Mouse (Mus musculus): ENCODE measurements around the gene Rabl6. TPM values are rescaled to one million over a fixed set of nuclear protein-coding genes. Genes with fewer than 3 reads are reported as not detected.

Rabl6 gene
- polyA plus RNA-seq, 1 experiment from 2014 or later, result 71.7 TPM

GRCm38 (mm10) chr2:25621229-25622200 lies 13.2 kb upstream of the Rabl6 start, which contains the start of gene Tmem141:
Gene Tmem141 (minus strand): TSS chr2:25622005.
- H3K9me3 ChIP-seq (replicated peaks), result no peaks in the 10 kb centered on the region
- H3K4me1 ChIP-seq, result peaks cover 13% of the 10 kb centered on the region
- H3K9ac ChIP-seq, result peak within 1 kb of the TSS; percentile 67
- WGBS, result 6% methylated on average over 34 of the region's 34 CpGs
- H3K27ac ChIP-seq, result peak within 1 kb of the TSS; percentile 19; the same call in 1 of the 2 replicates
- H3K27me3 ChIP-seq, result peaks cover 16% of the 10 kb centered on the region
- H3K4me3 ChIP-seq, result peak within 1 kb of the TSS; percentile 44
- peak within 1 kb of the TSS; percentile 69 for H3K4me2 ChIP-seq
- peak; percentile 94 for ATAC-seq
- H3K36me3 ChIP-seq (ENCODE audit: poor library complexity, severe bottlenecking), result no peaks in the 10 kb centered on the region

- Histone ChIP-seq H3K4me3 (0 out of 2 replicates have a peak overlapping the region, but pooled peaks have one; percentile 44), H3K4me2 (0 out of 2 replicates have a peak overlapping the region, but pooled peaks have one; percentile 69), H3K27ac (no peak overlapping the region), H3K9me3 (replicated peaks) (no peaks in the 10 kb centered on the region), H3K9ac (no peak overlapping the region), H3K36me3 (ENCODE audit: poor library complexity, severe bottlenecking) (no peaks in the 10 kb centered on the region), H3K27me3 (peaks cover 23% of the 10 kb centered on the region), H3K4me1 (peaks cover 13% of the 10 kb centered on the region)
- no peak for ATAC-seq
- 86% methylated on average over 4 of the region's 4 CpGs for WGBS
These were observed 12.5 kb upstream of the Rabl6 start for GRCm38 (mm10) chr2:25620852-25621228.

GRCm38 (mm10) chr2:25620386-25620785 lies 12.1 kb upstream of the Rabl6 start:
- H3K9me3 ChIP-seq (replicated peaks), result no peaks in the 10 kb centered on the region
- H3K27me3 ChIP-seq, result peaks cover 27% of the 10 kb centered on the region
- H3K9ac ChIP-seq, result 0 out of 2 replicates have a peak overlapping the region, but pooled peaks have one; percentile 13
- H3K4me2 ChIP-seq, result no peak overlapping the region
- ATAC-seq, result no peak
- H3K4me1 ChIP-seq, result peaks cover 13% of the 10 kb centered on the region
- H3K36me3 ChIP-seq (ENCODE audit: poor library complexity, severe bottlenecking), result no peaks in the 10 kb centered on the region
- H3K27ac ChIP-seq, result no peak overlapping the region
- 84% methylated on average over 6 of the region's 6 CpGs for WGBS
- no peak overlapping the region for H3K4me3 ChIP-seq

GRCm38 (mm10) chr2:25617578-25617977 lies 9.3 kb upstream of the Rabl6 start, which contains the start of gene Ccdc183:
Gene Ccdc183 (minus strand): TSS chr2:25617678.
- H3K4me2 ChIP-seq, result no peak within 1 kb of the TSS
- WGBS, result 81% methylated on average over 3 of the region's 3 CpGs
- no peaks in the 10 kb centered on the region for H3K9me3 ChIP-seq (replicated peaks)
- peaks cover 13% of the 10 kb centered on the region for H3K4me1 ChIP-seq
- no peaks in the 10 kb centered on the region for H3K36me3 ChIP-seq (ENCODE audit: poor library complexity, severe bottlenecking)
- no peak within 1 kb of the TSS for H3K27ac ChIP-seq
- H3K4me3 ChIP-seq, result no peak within 1 kb of the TSS
- H3K9ac ChIP-seq, result no peak within 1 kb of the TSS
- peaks cover 49% of the 10 kb centered on the region for H3K27me3 ChIP-seq
- ATAC-seq, result no peak

GRCm38 (mm10) chr2:25616398-25616797 lies 8.1 kb upstream of the Rabl6 start:
- 21% methylated on average over 22 of the region's 22 CpGs for WGBS
- Histone ChIP-seq H3K9me3 (replicated peaks) (no peaks in the 10 kb centered on the region), H3K9ac (no peak overlapping the region), H3K4me1 (peaks cover 5% of the 10 kb centered on the region; the same call in 1 of the 2 replicates), H3K36me3 (ENCODE audit: poor library complexity, severe bottlenecking) (no peaks in the 10 kb centered on the region), H3K27me3 (peaks cover 49% of the 10 kb centered on the region), H3K4me3 (no peak overlapping the region), H3K27ac (no peak overlapping the region), H3K4me2 (peak overlapping the region; percentile 14; the same call in 1 of the 2 replicates)
- no peak for ATAC-seq

- no peak overlapping the region for H3K9ac ChIP-seq
- peaks cover 5% of the 10 kb centered on the region for H3K27me3 ChIP-seq
- ATAC-seq, result peak; percentile 40
- no peaks in the 10 kb centered on the region for H3K9me3 ChIP-seq (replicated peaks)
- H3K4me3 ChIP-seq, result peak overlapping the region; percentile 100
- H3K36me3 ChIP-seq (ENCODE audit: poor library complexity, severe bottlenecking), result 0 out of 2 replicates have a peak, but pooled peaks cover 3% of the 10 kb centered on the region
- no peak overlapping the region for H3K27ac ChIP-seq
- H3K4me1 ChIP-seq, result peaks cover 19% of the 10 kb centered on the region
- peak overlapping the region; percentile 73 for H3K4me2 ChIP-seq
- WGBS, result 66% methylated on average over 10 of the region's 10 CpGs
These were observed 350 bp upstream of the Rabl6 start for GRCm38 (mm10) chr2:25608671-25609070.

GRCm38 (mm10) chr2:25602526-25602925 lies 5.8 kb downstream of the Rabl6 start:
- Histone ChIP-seq H3K4me1 (peaks cover 14% of the 10 kb centered on the region), H3K27ac (no peak overlapping the region), H3K9ac (no peak overlapping the region), H3K27me3 (no peaks in the 10 kb centered on the region), H3K4me2 (no peak overlapping the region), H3K36me3 (ENCODE audit: poor library complexity, severe bottlenecking) (peaks cover 58% of the 10 kb centered on the region), H3K9me3 (replicated peaks) (no peaks in the 10 kb centered on the region), H3K4me3 (no peak overlapping the region)
- WGBS, result 94% methylated on average over 5 of the region's 5 CpGs
- no peak for ATAC-seq

GRCm38 (mm10) chr2:25600037-25600436 lies 8.3 kb downstream of the Rabl6 start:
- no peak overlapping the region for H3K27ac ChIP-seq
- no peaks in the 10 kb centered on the region for H3K27me3 ChIP-seq
- H3K4me2 ChIP-seq, result no peak overlapping the region
- H3K4me3 ChIP-seq, result no peak overlapping the region
- no peak overlapping the region for H3K9ac ChIP-seq
- H3K4me1 ChIP-seq, result no peaks in the 10 kb centered on the region
- 92% methylated on average over 2 of the region's 2 CpGs for WGBS
- H3K9me3 ChIP-seq (replicated peaks), result no peaks in the 10 kb centered on the region
- peaks cover 80% of the 10 kb centered on the region for H3K36me3 ChIP-seq (ENCODE audit: poor library complexity, severe bottlenecking)
- no peak for ATAC-seq

- Histone ChIP-seq H3K36me3 (ENCODE audit: poor library complexity, severe bottlenecking) (peaks cover 88% of the 10 kb centered on the region), H3K4me2 (no peak overlapping the region), H3K9me3 (replicated peaks) (no peaks in the 10 kb centered on the region), H3K9ac (no peak overlapping the region), H3K4me1 (no peaks in the 10 kb centered on the region), H3K4me3 (no peak overlapping the region), H3K27ac (no peak overlapping the region), H3K27me3 (no peaks in the 10 kb centered on the region)
- ATAC-seq, result no peak
- WGBS, result 97% methylated on average over 1 of the region's 1 CpGs
These were observed 9.6 kb downstream of the Rabl6 start for GRCm38 (mm10) chr2:25598749-25599148.

- H3K36me3 ChIP-seq (ENCODE audit: poor library complexity, severe bottlenecking), result peaks cover 95% of the 10 kb centered on the region
- WGBS, result 93% methylated on average over 5 of the region's 5 CpGs
These were observed 11.4 kb downstream of the Rabl6 start for GRCm38 (mm10) chr2:25596765-25597510.

GRCm38 (mm10) chr2:25591863-25592262 lies 16.5 kb downstream of the Rabl6 start:
- no peaks in the 10 kb centered on the region for H3K27me3 ChIP-seq
- no peak overlapping the region for H3K4me2 ChIP-seq
- H3K9me3 ChIP-seq (replicated peaks), result no peaks in the 10 kb centered on the region
- WGBS, result 79% methylated on average over 2 of the region's 2 CpGs
- no peak overlapping the region for H3K9ac ChIP-seq
- no peak overlapping the region for H3K4me3 ChIP-seq
- peaks cover 92% of the 10 kb centered on the region for H3K36me3 ChIP-seq (ENCODE audit: poor library complexity, severe bottlenecking)
- H3K27ac ChIP-seq, result no peak overlapping the region
- no peak for ATAC-seq
- no peaks in the 10 kb centered on the region for H3K4me1 ChIP-seq

More at GRCm38 (mm10) chr2:25596765-25597510, 11.4 kb downstream of the Rabl6 start:
- H3K4me3 ChIP-seq, result no peak overlapping the region
- H3K27ac ChIP-seq, result no peak overlapping the region
- no peaks in the 10 kb centered on the region for H3K9me3 ChIP-seq (replicated peaks)
- H3K4me1 ChIP-seq, result no peaks in the 10 kb centered on the region
- no peak overlapping the region for H3K4me2 ChIP-seq
- no peak for ATAC-seq
- no peaks in the 10 kb centered on the region for H3K27me3 ChIP-seq
- H3K9ac ChIP-seq, result no peak overlapping the region
